Mouse (Mus musculus): ENCODE results near the gene Ovol2. TPM values are rescaled to one million over a fixed set of nuclear protein-coding genes. Genes with fewer than 3 reads are reported as not detected.

Gene Ovol2
- not detected in 2 replicates for polyA plus RNA-seq (2012)

GRCm38 (mm10) chr2:144331401-144332302 is at the start of gene Ovol2:
Ovol2 (minus strand) TSS chr2:144332146.
- no peak for TF ChIP-seq GATA1 (IDR thresholded peaks at IDR 0.05; ENCODE audit: low read length)

- TF ChIP-seq GATA1 (IDR thresholded peaks at IDR 0.05; ENCODE audit: low read length), result no peak
Measured at GRCm38 (mm10) chr2:144381741-144382140, 49.8 kb upstream of the Ovol2 start.

GRCm38 (mm10) chr2:144381293-144381692 is 49.3 kb upstream of the Ovol2 start:
- TF ChIP-seq GATA1 (IDR thresholded peaks at IDR 0.05; ENCODE audit: low read length), result no peak

- no peak for TF ChIP-seq GATA1 (IDR thresholded peaks at IDR 0.05; ENCODE audit: low read length)
Measured at GRCm38 (mm10) chr2:144375063-144375703, 43.2 kb upstream of the Ovol2 start.

GRCm38 (mm10) chr2:144373063-144373462 is 41.1 kb upstream of the Ovol2 start:
- no peak for TF ChIP-seq GATA1 (IDR thresholded peaks at IDR 0.05; ENCODE audit: low read length)

- no peak for TF ChIP-seq GATA1 (IDR thresholded peaks at IDR 0.05; ENCODE audit: low read length)
Measured at GRCm38 (mm10) chr2:144371566-144371965, 39.6 kb upstream of the Ovol2 start.

- TF ChIP-seq GATA1 (IDR thresholded peaks at IDR 0.05; ENCODE audit: low read length), result no peak
Measured at GRCm38 (mm10) chr2:144369511-144369910, 37.6 kb upstream of the Ovol2 start.

GRCm38 (mm10) chr2:144369020-144369421 is 37.1 kb upstream of the Ovol2 start:
- no peak for TF ChIP-seq GATA1 (IDR thresholded peaks at IDR 0.05; ENCODE audit: low read length)

GRCm38 (mm10) chr2:144368400-144369019 is 36.6 kb upstream of the Ovol2 start, which contains the start of the genes Kat14 and Pet117:
Kat14 (plus strand) TSS chr2:144368983.
Pet117 (plus strand) TSS chr2:144368996.
- TF ChIP-seq GATA1 (IDR thresholded peaks at IDR 0.05; ENCODE audit: low read length), result no peak

- no peak for TF ChIP-seq GATA1 (IDR thresholded peaks at IDR 0.05; ENCODE audit: low read length)
Measured at GRCm38 (mm10) chr2:144352843-144353242, 20.9 kb upstream of the Ovol2 start.

- no peak for TF ChIP-seq GATA1 (IDR thresholded peaks at IDR 0.05; ENCODE audit: low read length)
Measured at GRCm38 (mm10) chr2:144348525-144348924, 16.6 kb upstream of the Ovol2 start.

GRCm38 (mm10) chr2:144343158-144343557 is 11.2 kb upstream of the Ovol2 start:
- no peak for TF ChIP-seq GATA1 (IDR thresholded peaks at IDR 0.05; ENCODE audit: low read length)

GRCm38 (mm10) chr2:144337701-144338100 is 5.8 kb upstream of the Ovol2 start:
- TF ChIP-seq GATA1 (IDR thresholded peaks at IDR 0.05; ENCODE audit: low read length), result no peak

GRCm38 (mm10) chr2:144337230-144337629 is 5.3 kb upstream of the Ovol2 start:
- TF ChIP-seq GATA1 (IDR thresholded peaks at IDR 0.05; ENCODE audit: low read length), result no peak

- TF ChIP-seq GATA1 (IDR thresholded peaks at IDR 0.05; ENCODE audit: low read length), result no peak
Measured at GRCm38 (mm10) chr2:144333138-144333842, 1.3 kb upstream of the Ovol2 start.
